Mouse (Mus musculus): ENCODE measurements at regions not wholly inside any gene's neighbourhood (a gene's known extent, or its start where the extent isn't known, plus 50 kb on each side); places are given as distances from the start of the nearest gene placed in this dataset.

GRCm38 (mm10) chr11:112370941-112371340 lies 411.1 kb upstream of the Sox9 start:
- TF ChIP-seq POLR2A (IDR thresholded peaks at IDR 0.05; ENCODE audit: low read depth, low read length): no peak
- TF ChIP-seq CTCF (IDR thresholded peaks at IDR 0.05; ENCODE audit: extremely low read depth, insufficient read depth, insufficient read length, insufficient replicate concordance): no peak

Data from spleen, adult 2 months (tissue).